Mouse (Mus musculus) lung, embryonic 14.5 days (tissue): Measurements from ENCODE around the gene Gfod1. TPM values are rescaled to one million over a fixed set of nuclear protein-coding genes. Genes with fewer than 3 reads are reported as not detected.

Experiments
- ATAC-seq: fragments of 200-750 bp; cut with Nextera tagmentation; 2 replicates; pipeline ENCODE4 v1.8.0; 2017; ENCODE audit warnings: mild to moderate bottlenecking, moderate TSS enrichment, moderate library complexity; ENCODE audit not compliant: insufficient read depth
- DNase-seq: peaks from one replicate; pipeline ENCODE4 v3.0.0-alpha.2; 2015
- H3K27ac ChIP-seq: fragments of 300-500 bp; sonication (generic); 2 replicates; pipeline ENCODE4 v1.5.1; 2014; ENCODE audit warnings: low read depth, mild to moderate bottlenecking, moderate library complexity
- H3K27me3 ChIP-seq: fragments of 300-500 bp; sonication (generic); 2 replicates; pipeline ENCODE4 v1.6.1; 2014; ENCODE audit warnings: low read length, control low read depth; ENCODE audit not compliant: insufficient read depth
- H3K36me3 ChIP-seq: fragments of 300-500 bp; sonication (generic); 2 replicates; pipeline ENCODE4 v1.6.1; 2014; ENCODE audit warnings: control low read depth; ENCODE audit not compliant: insufficient read depth
- H3K4me1 ChIP-seq: fragments of 300-500 bp; sonication (generic); 2 replicates; pipeline ENCODE4 v1.6.1; 2014; ENCODE audit warnings: antibody characterized with exemption, control low read depth; ENCODE audit not compliant: insufficient read depth
- H3K4me2 ChIP-seq: fragments of 300-500 bp; sonication (generic); 2 replicates; pipeline ENCODE4 v1.6.1; 2014; ENCODE audit warnings: mild to moderate bottlenecking
- H3K4me3 ChIP-seq: fragments of 300-500 bp; sonication (generic); 2 replicates; pipeline ENCODE4 v1.5.1; 2014; ENCODE audit warnings: low read depth, low read length
- H3K9ac ChIP-seq: fragments of 300-500 bp; sonication (generic); 2 replicates; pipeline ENCODE4 v1.6.1; 2014
- H3K9me3 ChIP-seq: fragments of 300-500 bp; sonication (generic); 2 replicates; pipeline ENCODE4 v1.6.1; 2016; ENCODE audit warnings: low read depth, low read length, control low read depth
- CTCF ChIP-seq: IDR thresholded peaks from 2 replicates; pipeline ENCODE4 v1.5.1; 2016; ENCODE audit warnings: antibody characterized with exemption, low read depth
- WGBS: fragments of 180-500 bp; shearing (Covaris S2); extraction: QIAGEN DNeasy Blood & Tissue Kit; methylation state at CpG from one replicate; pipeline ENCODE4 v1.1.7; 2014; 5-methylcytosine and 5-hydroxymethylcytosine counted together
- polyA plus RNA-seq: library from polyadenylated mRNA; unstranded; fragments of >200 nt; fragmentation: Nextera tagmentation; extraction: Ambion mirVana; gene quantifications from 2 replicates; pipeline ENCODE4 v1.2.1, GENCODE M21; 2014

Gfod1 gene
- polyA plus RNA-seq, 1 experiment from 2014 or later = 1.4 TPM

DNA sequence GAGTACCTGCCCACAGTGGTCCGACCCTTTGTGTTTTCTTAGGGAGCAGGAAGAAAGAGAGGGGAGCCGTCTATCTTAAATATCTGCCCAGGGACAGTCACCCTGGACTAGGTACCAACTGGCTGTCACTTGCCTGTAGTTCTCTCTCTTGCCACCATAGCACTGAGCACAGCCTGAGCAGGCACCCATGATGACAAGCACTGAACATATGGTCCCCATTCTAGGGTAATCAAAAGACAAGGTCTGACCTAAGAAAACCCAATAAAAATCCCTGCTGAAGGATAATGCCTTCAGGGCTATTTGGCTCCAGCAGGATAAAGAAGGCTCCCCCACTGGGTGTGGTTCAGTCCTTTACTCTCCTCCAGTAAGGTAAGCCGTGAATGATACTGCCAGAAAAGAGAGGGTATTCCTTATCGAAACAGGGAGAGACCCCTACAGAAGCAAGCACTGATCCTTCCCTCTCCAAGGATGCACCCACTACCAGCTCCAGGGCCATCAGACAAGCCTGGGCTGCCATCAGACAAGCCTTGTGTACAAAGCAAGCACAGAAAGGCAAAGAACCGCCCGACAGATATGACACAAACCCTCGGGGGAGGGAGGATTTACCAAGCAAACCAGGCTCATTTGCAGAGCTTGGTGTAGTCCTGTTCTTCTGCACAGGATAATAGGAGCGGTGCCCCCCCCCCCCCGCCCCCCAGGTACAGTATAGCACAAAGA is 68.9 kb downstream of the Gfod1 start:
- Histone ChIP-seq H3K4me3 (no peak overlapping the region), H3K36me3 (no peaks in the 10 kb centered on the region), H3K4me1 (peaks cover 49% of the 10 kb centered on the region), H3K4me2 (peak overlapping the region; percentile 11; the same call in 1 of the 2 replicates), H3K9me3 (no peaks in the 10 kb centered on the region), H3K27ac (no peak overlapping the region), H3K27me3 (no peaks in the 10 kb centered on the region), H3K9ac (no peak overlapping the region)
- no peak for ATAC-seq
- no peak for DNase-seq
- WGBS = 42% methylated on average over 9 of the region's 9 CpGs
- peak; percentile 24; the same call in 1 of the 2 replicates for TF ChIP-seq CTCF

DNA sequence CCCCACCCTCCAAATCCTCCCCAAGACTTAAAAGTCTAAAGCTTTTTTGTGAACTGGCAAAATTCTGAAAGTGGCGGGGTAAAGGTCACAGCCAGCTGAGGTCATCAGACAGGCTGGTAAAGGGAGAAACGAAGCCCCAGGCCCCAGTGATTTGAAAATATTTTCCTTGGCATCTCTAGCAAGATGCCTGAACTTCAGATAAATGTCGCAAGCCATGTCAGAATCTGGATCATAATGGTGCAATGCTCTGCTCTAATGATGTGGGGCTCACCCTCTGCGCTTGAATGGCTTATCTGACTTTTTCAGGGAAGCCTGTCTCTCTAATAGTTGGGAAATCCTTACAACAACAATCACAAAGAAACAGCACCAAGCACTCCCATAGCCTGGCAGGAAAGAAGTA is 70.6 kb downstream of the Gfod1 start:
- Histone ChIP-seq H3K4me3 (no peak overlapping the region), H3K9ac (no peak overlapping the region), H3K27me3 (no peaks in the 10 kb centered on the region), H3K4me2 (no peak overlapping the region), H3K36me3 (no peaks in the 10 kb centered on the region), H3K9me3 (no peaks in the 10 kb centered on the region), H3K27ac (no peak overlapping the region), H3K4me1 (peaks cover 51% of the 10 kb centered on the region)
- 73% methylated on average over 4 of the region's 4 CpGs for WGBS
- DNase-seq = no peak
- no peak for ATAC-seq
- no peak for TF ChIP-seq CTCF

DNA sequence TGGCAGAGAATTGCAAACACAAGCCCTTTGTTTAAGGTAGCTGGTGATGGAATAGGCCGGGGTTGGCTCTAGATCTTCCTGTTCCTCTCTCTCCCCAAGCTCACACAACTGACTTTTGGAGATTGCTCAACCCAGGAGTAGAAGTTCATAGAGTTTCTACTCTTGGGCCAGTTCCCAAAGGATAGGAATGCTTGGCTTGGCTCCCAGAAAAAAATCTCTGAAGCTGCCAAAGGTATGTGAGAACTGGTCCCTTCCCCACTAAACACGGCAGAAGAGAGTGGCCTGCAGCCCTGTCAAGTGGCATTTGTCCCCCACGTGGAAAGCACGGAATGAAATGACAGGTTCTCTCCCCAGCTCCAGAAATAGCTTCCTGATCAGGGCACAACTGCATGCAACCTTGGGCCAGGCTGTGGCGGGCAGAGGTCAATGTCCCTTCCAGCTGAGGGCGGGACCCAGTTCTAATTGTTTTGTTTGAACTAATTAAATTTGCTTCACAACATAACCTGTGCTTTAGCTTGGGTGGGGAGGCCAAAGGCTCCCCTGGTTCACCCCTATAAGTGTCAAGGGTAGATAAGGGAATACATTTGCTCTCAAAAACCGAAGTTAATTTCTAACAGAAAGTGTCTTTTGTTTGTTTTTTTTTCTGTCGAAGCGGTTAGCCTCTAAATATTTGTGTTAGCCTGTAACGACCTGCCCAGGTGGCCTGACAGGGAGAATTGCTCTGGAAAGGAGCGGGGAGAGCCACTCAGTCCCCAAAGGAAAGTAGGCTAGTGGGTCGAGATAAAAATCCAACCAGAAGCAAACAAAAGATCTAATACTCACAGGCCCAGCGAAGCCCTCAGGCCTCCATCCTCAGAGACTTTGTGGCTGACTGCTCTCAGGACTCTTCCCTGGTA is 71.8 kb downstream of the Gfod1 start:
- peaks cover 55% of the 10 kb centered on the region for H3K4me1 ChIP-seq
- H3K9ac ChIP-seq = no peak overlapping the region
- DNase-seq (peak; percentile 95), ATAC-seq (peak; percentile 77)
- WGBS = 13% methylated on average over 13 of the region's 13 CpGs
- no peak overlapping the region for H3K4me3 ChIP-seq
- no peaks in the 10 kb centered on the region for H3K36me3 ChIP-seq
- H3K9me3 ChIP-seq = no peaks in the 10 kb centered on the region
- H3K4me2 ChIP-seq = no peak overlapping the region
- peak overlapping the region; percentile 90 for H3K27ac ChIP-seq
- H3K27me3 ChIP-seq = no peaks in the 10 kb centered on the region
- no peak for TF ChIP-seq CTCF

DNA sequence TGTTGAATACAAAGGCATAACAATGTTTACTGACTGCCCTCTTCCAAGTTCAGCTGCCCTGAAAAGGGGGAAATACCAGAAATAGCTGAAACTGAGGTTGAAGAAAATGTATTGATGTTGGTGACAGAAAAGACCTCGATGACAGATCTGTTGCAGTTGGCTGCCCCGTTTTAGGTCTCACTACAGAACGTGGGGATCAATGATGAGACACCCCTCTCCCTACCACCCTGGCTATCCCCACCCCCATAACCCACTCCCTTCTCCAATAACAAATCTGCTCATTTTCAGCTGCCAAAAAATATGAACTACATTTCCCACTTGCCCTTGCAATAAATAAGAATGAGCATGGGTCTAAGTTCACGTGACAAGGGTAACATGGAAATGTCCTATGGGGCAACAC is 73.1 kb downstream of the Gfod1 start:
- Histone ChIP-seq H3K9ac (no peak overlapping the region), H3K4me3 (no peak overlapping the region), H3K27me3 (no peaks in the 10 kb centered on the region), H3K9me3 (no peaks in the 10 kb centered on the region), H3K4me1 (peaks cover 50% of the 10 kb centered on the region), H3K36me3 (no peaks in the 10 kb centered on the region), H3K4me2 (no peak overlapping the region), H3K27ac (peak overlapping the region; percentile 90)
- ATAC-seq (peak; percentile 24; the same call in 1 of the 2 replicates), DNase-seq (peak; percentile 64)
- TF ChIP-seq CTCF = no peak
- 17% methylated on average over 4 of the region's 4 CpGs for WGBS

DNA sequence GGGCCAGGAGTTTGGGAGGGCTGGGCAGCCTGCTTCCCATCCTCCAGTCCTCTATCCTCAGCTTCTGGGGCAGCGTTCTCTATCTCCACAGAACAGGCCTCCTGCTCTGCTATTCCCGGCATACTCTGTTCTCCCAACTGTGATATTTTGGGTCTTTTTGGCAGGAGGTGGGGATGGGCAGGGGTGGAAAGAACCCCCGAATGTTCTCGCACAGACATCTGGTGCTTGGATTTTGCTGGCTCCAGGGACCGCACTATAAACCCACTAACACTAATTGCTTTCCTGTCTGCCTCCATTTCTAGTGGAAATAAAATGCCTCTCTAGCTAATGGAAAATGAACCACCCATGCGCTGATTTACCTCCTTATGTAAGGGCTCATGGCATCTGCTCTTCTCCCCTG is 73.7 kb downstream of the Gfod1 start:
- Histone ChIP-seq H3K27me3 (no peaks in the 10 kb centered on the region), H3K27ac (peak overlapping the region; percentile 90), H3K36me3 (no peaks in the 10 kb centered on the region), H3K4me1 (peaks cover 45% of the 10 kb centered on the region), H3K9me3 (no peaks in the 10 kb centered on the region), H3K4me2 (no peak overlapping the region), H3K9ac (no peak overlapping the region), H3K4me3 (no peak overlapping the region)
- ATAC-seq = no peak
- no peak for TF ChIP-seq CTCF
- WGBS = 60% methylated on average over 6 of the region's 6 CpGs
- DNase-seq = no peak

DNA sequence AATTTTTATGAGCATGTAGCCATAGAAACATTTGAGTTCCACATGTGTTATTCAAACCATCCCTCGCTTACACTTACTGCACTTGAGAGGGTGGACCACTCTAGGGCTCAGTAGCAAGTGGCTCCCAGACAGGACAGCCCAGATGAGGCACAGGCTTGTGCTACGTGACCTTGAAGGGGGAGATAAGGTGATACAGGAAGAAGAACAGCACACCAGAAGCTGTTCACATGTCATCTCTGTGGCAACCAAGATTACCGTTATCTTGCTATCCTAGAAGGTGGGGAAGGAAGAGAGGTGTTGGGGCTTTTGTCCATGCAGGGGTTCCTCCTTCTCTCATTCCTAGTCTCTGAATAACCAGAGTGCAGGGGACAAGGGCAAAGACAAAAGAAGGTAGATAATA is 74.2 kb downstream of the Gfod1 start:
- DNase-seq = no peak
- H3K9ac ChIP-seq = no peak overlapping the region
- no peaks in the 10 kb centered on the region for H3K9me3 ChIP-seq
- peaks cover 43% of the 10 kb centered on the region for H3K4me1 ChIP-seq
- no peaks in the 10 kb centered on the region for H3K36me3 ChIP-seq
- H3K27me3 ChIP-seq = no peaks in the 10 kb centered on the region
- TF ChIP-seq CTCF = no peak
- WGBS = 73% methylated on average over 3 of the region's 3 CpGs
- no peak overlapping the region for H3K4me2 ChIP-seq
- no peak for ATAC-seq
- H3K4me3 ChIP-seq = no peak overlapping the region
- H3K27ac ChIP-seq = peak overlapping the region; percentile 90; the same call in 1 of the 2 replicates

DNA sequence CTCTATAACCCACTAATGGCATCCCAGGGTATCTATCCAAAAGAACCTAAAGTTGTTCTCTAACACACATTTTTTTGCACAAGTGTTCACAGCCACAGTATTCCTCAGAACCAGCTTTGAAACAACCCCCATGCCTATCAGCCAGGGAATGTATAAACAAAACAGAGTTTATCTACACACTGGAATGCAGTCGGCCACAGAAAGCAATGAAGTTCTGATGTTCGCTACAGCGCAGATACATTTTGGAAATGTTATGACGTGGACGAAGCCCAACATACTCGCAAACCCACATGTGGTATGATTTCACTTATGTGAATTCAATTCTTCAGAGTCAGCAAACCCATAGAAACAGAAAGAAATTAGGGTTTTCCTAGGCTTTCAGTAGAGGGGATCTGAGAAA is 75.8 kb downstream of the Gfod1 start:
- no peak overlapping the region for H3K4me2 ChIP-seq
- no peaks in the 10 kb centered on the region for H3K36me3 ChIP-seq
- peak; percentile 41 for ATAC-seq
- peak; percentile 80 for DNase-seq
- no peak overlapping the region for H3K9ac ChIP-seq
- no peaks in the 10 kb centered on the region for H3K27me3 ChIP-seq
- no peak overlapping the region for H3K4me3 ChIP-seq
- 29% methylated on average over 6 of the region's 6 CpGs for WGBS
- no peaks in the 10 kb centered on the region for H3K9me3 ChIP-seq
- H3K27ac ChIP-seq = peak overlapping the region; percentile 42
- H3K4me1 ChIP-seq = peaks cover 38% of the 10 kb centered on the region
- no peak for TF ChIP-seq CTCF
